ENCODE assay signal across 8 mouse cellular contexts in genomic region chr4:133479458-133480184, GRCm38 (mm10). TPM values are rescaled to one million over a fixed set of nuclear protein-coding genes. Genes with fewer than 3 reads are reported as not detected.
A peak's percentile ranks its signal among the peaks of the same experiment; 100 is the strongest.
DNase-seq lines count a peak whose midpoint lies in the region; ATAC-seq and TF ChIP-seq lines count a peak whose summit lies in the region.

Tent5b (plus strand) TSS chr4:133480132.

- no peaks in the 10 kb centered on the region for H3K36me3 ChIP-seq in ES-Bruce4 (ENCODE audit: control insufficient read depth, insufficient read depth, low read length, poor library complexity, severe bottlenecking)
- no peaks in the 10 kb centered on the region for H3K36me3 ChIP-seq in forebrain, embryonic 13.5 days (ENCODE audit: poor library complexity, severe bottlenecking)

- 2% methylated on average over 29 of the region's 29 CpGs for WGBS in forebrain, embryonic 13.5 days

- H3K9ac ChIP-seq in ES-Bruce4 (ENCODE audit: low read depth, poor library complexity, severe bottlenecking) = peak within 1 kb of the TSS; percentile 43
- H3K9ac ChIP-seq in forebrain, embryonic 13.5 days = peak within 1 kb of the TSS; percentile 52

- H3K4me3 ChIP-seq in ES-Bruce4 (ENCODE audit: low read depth, low read length) = peak within 1 kb of the TSS; percentile 66
- peak within 1 kb of the TSS; percentile 46 for H3K4me3 ChIP-seq in forebrain, embryonic 13.5 days

- peaks cover 1% of the 10 kb centered on the region for H3K4me1 ChIP-seq in ES-Bruce4 (ENCODE audit: control insufficient read depth, insufficient read depth, low read length)
- peaks cover 12% of the 10 kb centered on the region; the same call in 1 of the 2 replicates for H3K4me1 ChIP-seq in forebrain, embryonic 13.5 days

- no peaks in the 10 kb centered on the region for H3K9me3 ChIP-seq in ES-Bruce4 (replicated peaks; ENCODE audit: control insufficient read depth, insufficient read depth, low read length, poor library complexity, severe bottlenecking)
- H3K9me3 ChIP-seq in forebrain, embryonic 13.5 days (replicated peaks) = no peaks in the 10 kb centered on the region

- intact Hi-C loops in heart, postnatal 14 days (cut with DNase I) = loop anchor here (1.0 kb wide), 1 partner anchor 16 kb away; no protein-coding TSS in a partner anchor

- TF ChIP-seq EP300 in ES-Bruce4 (IDR thresholded peaks at IDR 0.05; ENCODE audit: insufficient read depth, low read depth, low read length) = peak; percentile 4; the same call in 1 of the 2 replicates

- peak; percentile 97 to 98 for DNase-seq in heart, postnatal 14 days
- DNase-seq in layer of hippocampus, adult 11-12 months (ENCODE audit: low spot score) = peak; percentile 98
- DNase-seq in lung, adult 18-20 months = peak; percentile 99 to 100
- peak; percentile 87 to 93 for DNase-seq in thymus, adult 18-20 months

- H3K4me2 ChIP-seq in forebrain, embryonic 13.5 days = peak within 1 kb of the TSS; percentile 59

- no peaks in the 10 kb centered on the region for H3K27me3 ChIP-seq in ES-Bruce4 (ENCODE audit: control insufficient read depth, insufficient read depth, low read length, poor library complexity, severe bottlenecking)
- H3K27me3 ChIP-seq in forebrain, embryonic 13.5 days = peaks cover 69% of the 10 kb centered on the region

- peak; percentile 92 for TF ChIP-seq CTCF in ES-Bruce4 (IDR thresholded peaks at IDR 0.05; ENCODE audit: low read depth, low read length)

- H3K27ac ChIP-seq in ES-Bruce4 (ENCODE audit: insufficient read depth, low read length) = no peak within 1 kb of the TSS
- no peak within 1 kb of the TSS for H3K27ac ChIP-seq in forebrain, embryonic 13.5 days

- ATAC-seq in cerebellum, adult (ENCODE audit: insufficient number of reproducible peaks, low FRiP score, low TSS enrichment) = peak; percentile 95
- ATAC-seq in forebrain, embryonic 13.5 days = peak; percentile 98
- ATAC-seq in neutrophil, adult 5-6 weeks (ENCODE audit: extremely low read depth, insufficient number of reproducible peaks, low FRiP score, poor library complexity, severe bottlenecking) = peak; percentile 83

- TF ChIP-seq POLR2A in ES-Bruce4 (IDR thresholded peaks at IDR 0.05; ENCODE audit: insufficient read depth, low read length) = peak; percentile 77

RNA-seq across cellular contexts. Expression of gene Tent5b, which starts in this region (rescaled TPM):
- polyA plus RNA-seq in ES-Bruce4 (2011; ENCODE audit: insufficient read depth, insufficient read length, low read depth, missing spikeins) = 10.9 and 12.4 TPM in 2 replicates
- 0.27 TPM in 1 of 2 replicates, not detected in the other for polyA plus RNA-seq in forebrain, embryonic 13.5 days (2015; fragmentation: Nextera tagmentation; extraction: Ambion mirVana)
- total RNA-seq in heart, postnatal 14 days (2021) = 1 to 10 TPM; 3.5 to 5.1 TPM
- total RNA-seq in neutrophil, adult 5-6 weeks (2017) = 0.12 TPM in 2 replicates

Comparison
In these comparisons a context has a peak if more than half of its experiments do, and no peak if none do; other contexts are left out.
1. Peak in ATAC-seq, H3K4me3 ChIP-seq, H3K9ac ChIP-seq and H3K4me2 ChIP-seq in forebrain, embryonic 13.5 days; RNA of the gene not detected or under 1 TPM.
2. Peak in ATAC-seq in neutrophil, adult 5-6 weeks; RNA of the gene not detected or under 1 TPM.